Mouse (Mus musculus): ENCODE measurements around the gene Ucn.

The Ucn gene

GRCm38 (mm10) chr5:31138241-31138967 lies at the start of gene Ucn:
Ucn (minus strand) TSS chr5:31138829.
- no peak for DNase-seq

GRCm38 (mm10) chr5:31183678-31184077 lies 45.0 kb upstream of the Ucn start:
- no peak for DNase-seq

GRCm38 (mm10) chr5:31181183-31181770 lies 42.6 kb upstream of the Ucn start:
- no peak for DNase-seq

- DNase-seq = peak; percentile 95 to 97
Measured at GRCm38 (mm10) chr5:31179766-31180630, 41.4 kb upstream of the Ucn start, which contains the start of the genes Gm29609 and Gtf3c2. Gm29609 (minus strand) TSS chr5:31179911. Gtf3c2 (minus strand) TSS chr5:31180144.

- peak; percentile 40 to 60 for DNase-seq
Measured at GRCm38 (mm10) chr5:31179301-31179765, 40.7 kb upstream of the Ucn start.

- DNase-seq = no peak
Measured at GRCm38 (mm10) chr5:31168630-31169029, 30.0 kb upstream of the Ucn start.

- DNase-seq = no peak
Measured at GRCm38 (mm10) chr5:31164878-31165277, 26.2 kb upstream of the Ucn start.

- no peak for DNase-seq
Measured at GRCm38 (mm10) chr5:31162462-31162861, 23.8 kb upstream of the Ucn start.

GRCm38 (mm10) chr5:31154152-31154553 lies 15.5 kb upstream of the Ucn start, which contains the start of gene Mpv17:
Mpv17 (minus strand) TSS chr5:31154251.
- peak; percentile 91 to 93 for DNase-seq

- peak; percentile 9 to 29 for DNase-seq
Measured at GRCm38 (mm10) chr5:31153516-31154151, 15.0 kb upstream of the Ucn start.

GRCm38 (mm10) chr5:31151746-31152145 lies 13.1 kb upstream of the Ucn start:
- no peak for DNase-seq

GRCm38 (mm10) chr5:31149781-31150180 lies 11.2 kb upstream of the Ucn start:
- DNase-seq = no peak

GRCm38 (mm10) chr5:31138968-31139425 lies 368 bp upstream of the Ucn start:
- DNase-seq = peak in 1 of 2 experiments; percentile 54

- no peak for DNase-seq
Measured at GRCm38 (mm10) chr5:31137658-31138057, 971 bp downstream of the Ucn start.

GRCm38 (mm10) chr5:31136730-31137424 lies 1.8 kb downstream of the Ucn start:
- no peak for DNase-seq

GRCm38 (mm10) chr5:31126050-31126449 lies 12.6 kb downstream of the Ucn start:
- no peak for DNase-seq

- no peak for DNase-seq
Measured at GRCm38 (mm10) chr5:31123481-31123880, 15.1 kb downstream of the Ucn start.

- DNase-seq = no peak
Measured at GRCm38 (mm10) chr5:31121111-31121510, 17.5 kb downstream of the Ucn start.

GRCm38 (mm10) chr5:31116912-31117311 lies 21.7 kb downstream of the Ucn start:
- DNase-seq = no peak

- no peak for DNase-seq
Measured at GRCm38 (mm10) chr5:31116354-31116753, 22.3 kb downstream of the Ucn start, which contains the start of gene Trim54. Trim54 (plus strand) TSS chr5:31116712.

- peak; percentile 5 to 24 for DNase-seq
Measured at GRCm38 (mm10) chr5:31110781-31111180, 27.8 kb downstream of the Ucn start.

- DNase-seq = no peak
Measured at GRCm38 (mm10) chr5:31108000-31108490, 30.6 kb downstream of the Ucn start, which contains the start of gene Slc30a3. Slc30a3 (minus strand) TSS chr5:31108237.

Measured in kidney, postnatal 36 days (tissue).